Mouse (Mus musculus) gastrocnemius, adult 18-20 months (tissue): Measurements from ENCODE around the gene Phykpl. TPM values are rescaled to one million over a fixed set of nuclear protein-coding genes. Genes with fewer than 3 reads are reported as not detected.

Source experiments
- DNase-seq: peaks from one replicate; pipeline ENCODE4 v3.0.0; 2021; ENCODE audit warnings: low spot score
- total RNA-seq, 2 experiments: library from RNA; stranded (reverse); gene quantifications; 2 replicates each; pipeline ENCODE4 v1.2.3; 2021

Phykpl gene
- total RNA-seq, 2 experiments from 2014 or later = 10.9 to 11.9 TPM

DNA sequence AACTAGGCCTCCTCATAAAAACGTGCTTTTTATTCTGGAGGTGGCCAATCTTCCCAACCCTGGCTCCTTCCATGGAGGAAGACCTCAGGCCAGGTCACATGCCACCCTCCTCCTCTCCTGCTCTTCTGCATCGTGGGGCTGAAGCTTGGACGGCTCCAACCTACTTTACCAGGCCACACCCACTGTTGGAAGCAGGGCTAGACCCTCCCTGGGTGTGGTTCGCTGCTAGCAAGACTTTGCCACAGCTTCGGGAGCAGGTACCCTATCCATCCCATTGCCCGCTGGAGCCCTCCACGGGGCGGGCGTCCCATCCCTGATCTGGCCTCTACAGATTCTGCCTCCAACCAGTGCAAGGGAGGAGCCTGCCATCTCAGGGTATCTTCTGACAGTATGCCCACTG lies 58.6 kb downstream of the Phykpl start:
- no peak for DNase-seq

- DNase-seq = no peak
Observed at GRCm38 (mm10) chr11:51643761-51644160, 59.2 kb downstream of the Phykpl start.

- DNase-seq = no peak
Observed at GRCm38 (mm10) chr11:51644217-51644616, 59.7 kb downstream of the Phykpl start.

DNA sequence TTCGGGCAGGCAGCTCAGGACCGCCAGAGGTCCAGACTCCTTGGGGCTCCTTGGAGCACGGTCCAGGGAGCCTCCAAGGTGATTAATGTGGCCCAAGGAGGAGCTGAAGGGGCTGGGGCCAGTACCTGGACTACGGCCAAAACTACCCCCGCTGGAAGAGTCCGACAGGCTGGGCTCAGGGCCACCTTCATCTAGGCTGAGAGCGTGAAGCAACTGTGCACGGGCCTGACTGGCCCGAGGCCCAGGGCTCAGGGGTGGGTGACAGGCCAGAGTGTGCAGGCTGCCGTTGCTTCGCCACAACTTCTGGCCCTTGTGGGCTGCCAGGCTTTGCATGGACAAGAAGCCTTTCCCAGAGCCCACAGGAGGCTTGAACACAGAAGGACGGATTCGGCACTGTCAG lies 60.7 kb downstream of the Phykpl start:
- no peak for DNase-seq

DNA sequence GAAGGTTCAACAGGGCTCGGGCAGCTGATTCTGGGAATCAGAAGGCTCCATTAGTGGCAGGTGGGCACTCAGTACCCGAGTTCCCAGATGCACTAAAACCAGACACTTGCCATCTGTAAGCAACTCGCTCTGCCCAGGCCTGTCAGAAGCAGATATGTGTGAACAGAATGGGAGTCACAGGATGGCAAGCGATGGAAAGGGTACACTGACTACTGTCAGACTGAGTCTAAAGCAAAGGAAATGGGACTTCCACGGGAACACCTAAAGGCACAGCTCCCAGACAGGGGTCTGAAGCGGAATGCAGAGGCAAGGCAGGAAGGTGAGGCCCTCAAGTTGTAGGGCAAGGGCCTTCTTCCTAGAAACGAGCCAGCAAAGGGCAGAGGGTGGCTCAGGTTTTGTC lies 61.7 kb downstream of the Phykpl start:
- no peak for DNase-seq

- no peak for DNase-seq
Observed at GRCm38 (mm10) chr11:51646751-51647667, 62.5 kb downstream of the Phykpl start.

DNA sequence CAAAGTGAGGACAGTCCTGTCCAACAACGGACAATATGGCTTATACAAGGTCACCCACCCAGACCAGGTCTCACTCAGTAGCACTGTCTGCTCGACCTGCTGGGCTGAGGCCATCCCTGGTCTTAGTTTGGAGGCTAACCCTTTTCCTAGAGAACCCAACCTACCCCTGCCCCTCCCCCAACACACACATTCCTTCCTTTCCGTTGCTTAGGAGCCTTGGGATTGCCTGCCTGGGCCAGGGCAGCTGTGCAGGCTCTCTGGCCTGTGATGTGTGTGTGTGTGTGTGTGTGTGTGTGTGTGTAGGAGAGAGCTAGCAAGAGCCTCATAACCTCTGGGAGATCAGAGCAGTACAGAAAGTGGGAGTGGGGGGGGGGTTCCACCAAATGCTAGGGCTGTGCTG lies 64.0 kb downstream of the Phykpl start:
- DNase-seq = no peak

- DNase-seq = no peak
Observed at GRCm38 (mm10) chr11:51649111-51649888, 64.7 kb downstream of the Phykpl start.

DNA sequence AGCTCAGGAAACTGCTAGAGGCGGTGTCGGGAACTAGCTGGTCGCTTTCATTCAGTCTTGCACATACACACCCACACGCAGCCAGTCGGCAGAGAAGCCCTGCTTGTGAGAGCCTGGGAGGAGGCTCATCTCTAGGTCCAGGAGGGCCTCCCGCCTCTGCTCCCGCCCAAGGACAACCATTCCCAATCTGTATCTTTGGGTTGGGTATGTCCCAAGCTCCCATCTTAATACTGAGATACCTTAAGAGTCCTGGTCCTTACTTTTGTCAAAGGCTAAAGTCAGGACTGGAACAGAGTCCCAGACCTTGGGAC lies 65.3 kb downstream of the Phykpl start:
- DNase-seq = no peak

DNA sequence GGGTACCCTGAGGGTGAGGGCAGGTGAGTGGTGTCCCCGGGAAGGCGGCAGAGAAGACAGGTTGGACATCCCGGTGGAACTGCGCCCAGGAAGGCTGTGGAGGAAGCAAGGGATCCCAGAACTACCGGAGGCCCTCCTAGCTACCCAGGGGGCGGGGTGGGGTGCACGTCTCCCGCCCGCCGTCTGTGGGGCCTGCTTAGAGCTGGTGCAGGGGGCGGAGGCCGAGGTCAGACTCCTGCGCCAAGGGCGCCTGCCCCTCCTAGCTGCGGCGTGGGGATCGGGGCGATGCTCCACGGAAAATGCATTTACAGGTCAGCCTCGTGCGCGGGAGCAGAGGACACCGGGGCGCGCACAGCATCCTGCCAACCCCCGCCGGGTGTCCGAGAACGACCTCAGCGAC lies 65.7 kb downstream of the Phykpl start:
- no peak for DNase-seq

DNA sequence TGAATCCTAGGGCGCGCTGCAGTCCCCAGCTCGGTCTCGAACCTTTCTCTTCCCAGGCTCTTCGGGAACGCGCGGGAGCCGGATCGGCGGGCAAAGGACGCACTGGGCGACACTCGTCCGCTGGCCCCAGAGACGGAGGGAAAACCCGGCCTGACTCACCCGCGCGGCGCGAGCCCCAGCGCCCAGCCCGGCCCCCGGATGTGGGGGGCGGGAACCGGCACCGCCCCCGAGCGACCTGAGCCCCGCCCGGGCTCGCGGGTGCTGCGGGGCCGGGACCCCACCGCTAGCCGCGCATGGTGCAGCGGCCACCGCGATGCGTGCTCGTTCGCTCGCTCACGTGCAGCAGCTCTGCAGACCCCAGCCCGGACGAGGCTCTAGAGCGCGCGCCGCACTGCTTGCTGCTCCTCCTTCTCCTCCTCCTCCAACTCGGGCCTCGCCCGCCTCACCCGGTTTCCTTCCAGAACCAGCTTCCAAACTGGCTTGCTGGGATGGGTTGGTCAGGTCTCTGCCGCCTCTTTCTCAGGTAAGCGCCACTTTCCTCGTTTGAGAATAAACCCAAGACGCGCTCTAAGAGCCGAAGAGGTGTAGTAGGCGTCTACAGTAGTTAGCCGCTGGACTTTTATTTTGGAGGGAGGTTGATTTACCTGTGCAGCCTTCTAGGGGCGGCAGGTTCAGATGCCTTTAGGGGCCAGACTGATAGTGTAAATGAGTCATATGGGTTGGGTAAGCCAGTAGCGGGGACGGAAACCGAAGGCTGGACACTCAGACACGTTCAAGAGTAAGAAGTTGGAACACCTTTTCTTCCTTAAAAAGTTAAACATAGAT lies 66.3 kb downstream of the Phykpl start, which contains the start of the genes N4bp3 and D930048N14Rik:
TSS of gene N4bp3 (minus strand) at position 152 of the 825 bp plus-strand sequence.
TSS of gene D930048N14Rik (plus strand) at position 264 of the 825 bp plus-strand sequence.
- peak; percentile 51 for DNase-seq

DNA sequence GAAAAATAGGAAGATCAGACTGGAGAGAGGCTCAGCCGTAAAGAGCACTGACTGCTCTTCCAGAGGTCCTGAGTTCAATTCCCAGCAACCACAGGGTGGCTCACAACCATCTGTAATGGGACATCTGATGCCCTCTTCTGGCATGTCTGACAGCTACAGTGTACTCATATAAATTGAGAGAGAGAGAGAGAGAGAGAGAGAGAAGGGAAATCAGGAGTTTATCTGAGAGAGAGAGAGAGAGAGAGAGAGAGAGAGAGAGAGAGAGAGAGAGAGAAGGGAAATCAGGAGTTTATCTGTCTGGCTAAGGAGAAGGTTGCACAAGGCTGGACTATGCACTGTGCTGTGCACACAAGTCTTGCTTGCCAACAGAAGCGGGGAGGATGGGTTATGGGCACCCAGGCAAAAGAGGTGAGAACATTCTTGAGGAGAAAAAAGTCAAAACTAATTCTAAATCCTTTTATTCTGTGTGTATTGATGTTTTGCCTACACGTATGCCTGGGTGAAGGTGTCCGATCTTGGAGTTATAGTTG lies 68.4 kb downstream of the Phykpl start:
- no peak for DNase-seq

GRCm38 (mm10) chr11:51653736-51654135 lies 69.2 kb downstream of the Phykpl start:
- DNase-seq = no peak

Other genes starting within 250 kb of the Phykpl start
- gene Hnrnpab, start 22.1 kb downstream of the Phykpl start, total RNA-seq = 100 to 1,000 TPM; 103 to 109 TPM
- gene Nhp2, start 35.0 kb downstream of the Phykpl start, total RNA-seq = 10 to 100 TPM; 24.2 to 28.1 TPM
- 10 to 100 TPM; 10.7 to 12.7 TPM for gene Rmnd5b, start 51.1 kb downstream of the Phykpl start, total RNA-seq
- 1 to 10 TPM; 2.0 to 2.6 TPM for gene N4bp3, start 66.1 kb downstream of the Phykpl start, total RNA-seq
- gene D930048N14Rik, start 66.2 kb downstream of the Phykpl start, total RNA-seq = under 1 TPM; 0.09 to 0.14 TPM
- 10 to 100 TPM; 40.2 to 46.1 TPM for gene 0610009B22Rik, start 104.1 kb downstream of the Phykpl start, total RNA-seq
- gene Sec24a, start 178.9 kb downstream of the Phykpl start, total RNA-seq = 10 to 100 TPM; 32.4 to 42.5 TPM
- gene Sar1b, start 178.9 kb downstream of the Phykpl start, total RNA-seq = 100 to 1,000 TPM; 433 to 496 TPM